Mouse (Mus musculus) heart, adult 2 months (tissue): ENCODE data around the gene Tmem221.

Experiments used
- CTCF ChIP-seq: fragments of 200-600 bp; IDR thresholded peaks from 2 replicates; pipeline ENCODE4 v1.8.1; 2022; ENCODE audit warnings: antibody characterized with exemption, mild to moderate bottlenecking, moderate library complexity
- POLR2A ChIP-seq: fragments of 200-500 bp; IDR thresholded peaks from 2 replicates; pipeline ENCODE4 v1.6.1; 2011; ENCODE audit warnings: mild to moderate bottlenecking, low read depth, low read length, control low read depth; ENCODE audit not compliant: insufficient read depth

DNA sequence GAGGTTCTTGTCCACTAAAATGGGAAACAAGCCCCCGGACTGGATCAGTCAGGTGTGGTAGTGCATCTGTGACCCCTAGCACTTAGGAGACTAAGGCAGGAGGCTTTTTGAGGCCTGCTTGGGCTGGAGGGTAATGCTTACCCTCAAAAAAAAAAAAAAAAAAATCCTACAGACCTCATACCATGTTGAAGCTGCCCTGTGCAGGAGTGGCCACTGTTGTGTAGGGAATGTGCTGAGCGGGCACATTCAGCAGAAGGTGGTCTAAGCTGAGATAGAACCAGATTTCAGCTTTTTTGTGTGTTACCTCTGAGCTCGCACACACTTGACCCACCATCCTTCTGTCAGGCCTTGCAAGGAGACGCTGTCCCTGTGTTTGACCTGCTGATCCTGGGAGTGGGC, 35.7 kb upstream of the Tmem221 start:
- TF ChIP-seq POLR2A (no peak), CTCF (no peak)
